Mouse (Mus musculus): ENCODE measurements around the gene Ginm1. TPM values are rescaled to one million over a fixed set of nuclear protein-coding genes. Genes with fewer than 3 reads are reported as not detected.

Ginm1 gene
- total and polyA plus RNA-seq, 2 experiments from 2014 or later: 22.2 to 67.9 TPM

- no peak for TF ChIP-seq CTCF (IDR thresholded peaks at IDR 0.05)
- WGBS: 97% methylated on average over 3 of the region's 3 CpGs
Measured at GRCm38 (mm10) chr10:7801258-7801657, 8.6 kb upstream of the Ginm1 start.

DNA sequence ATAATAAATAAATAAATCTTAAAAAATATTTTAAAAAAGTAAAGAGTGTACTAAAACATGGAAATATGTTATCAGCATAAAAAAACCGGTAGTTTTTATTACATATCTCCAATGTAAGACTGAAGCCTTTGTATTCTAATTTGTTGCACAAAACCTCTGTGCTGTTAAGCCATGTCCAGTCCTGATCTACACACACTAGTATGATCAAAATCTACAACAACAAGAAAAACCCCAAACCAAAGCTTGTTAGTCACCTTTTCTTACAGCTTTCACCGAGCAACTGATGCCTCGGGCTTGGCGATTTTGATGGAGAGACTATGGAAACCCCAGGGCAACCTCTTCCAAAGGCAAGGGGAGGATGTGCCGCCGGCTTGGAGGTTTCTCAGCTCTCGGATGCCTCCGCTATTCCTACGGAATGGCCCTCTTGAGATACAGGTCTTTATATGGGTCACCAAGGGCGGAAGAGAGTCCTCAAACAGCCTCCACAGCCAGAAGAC is 322 bp downstream of the Ginm1 start:
- DNase-seq (ENCODE audit: low spot score) (peak; percentile 15), ATAC-seq (ENCODE audit: low FRiP score) (peak; percentile 52)
- no peaks in the 10 kb centered on the region for H3K27me3 ChIP-seq (ENCODE audit: insufficient read depth, low read length)
- peak overlapping the region; percentile 75 for H3K4me3 ChIP-seq (ENCODE audit: low read depth, low read length)
- H3K4me1 ChIP-seq (ENCODE audit: insufficient read depth, low read length): peaks cover 5% of the 10 kb centered on the region
- TF ChIP-seq CTCF (IDR thresholded peaks at IDR 0.05): no peak
- under 1% methylated on average over 10 of the region's 10 CpGs for WGBS
- no peaks in the 10 kb centered on the region for H3K9me3 ChIP-seq (ENCODE audit: low read length)
- H3K9ac ChIP-seq (replicated peaks; ENCODE audit: low read length, poor library complexity, severe bottlenecking): peak overlapping the region; percentile 93
- peak overlapping the region; percentile 74 for H3K27ac ChIP-seq (ENCODE audit: low read depth, low read length)
- H3K4me2 ChIP-seq (ENCODE audit: low read depth, low read length, poor library complexity, severe bottlenecking): peak overlapping the region; percentile 80
- peaks cover 6% of the 10 kb centered on the region; the same call in 1 of the 2 replicates for H3K36me3 ChIP-seq (ENCODE audit: insufficient read depth, low read length)

More at GRCm38 (mm10) chr10:7801258-7801657, 8.6 kb upstream of the Ginm1 start:
- no peaks in the 10 kb centered on the region for H3K9me3 ChIP-seq (ENCODE audit: low read length)
- H3K4me3 ChIP-seq (ENCODE audit: low read depth, low read length): no peak overlapping the region
- ATAC-seq (ENCODE audit: low FRiP score) (no peak), DNase-seq (ENCODE audit: low spot score) (no peak)
- peaks cover 58% of the 10 kb centered on the region for H3K36me3 ChIP-seq (ENCODE audit: insufficient read depth, low read length)
- no peak overlapping the region for H3K9ac ChIP-seq (replicated peaks; ENCODE audit: low read length, poor library complexity, severe bottlenecking)
- H3K27me3 ChIP-seq (ENCODE audit: insufficient read depth, low read length): no peaks in the 10 kb centered on the region
- no peaks in the 10 kb centered on the region for H3K4me1 ChIP-seq (ENCODE audit: insufficient read depth, low read length)
- no peak overlapping the region for H3K27ac ChIP-seq (ENCODE audit: low read depth, low read length)
- H3K4me2 ChIP-seq (ENCODE audit: low read depth, low read length, poor library complexity, severe bottlenecking): no peak overlapping the region

DNA sequence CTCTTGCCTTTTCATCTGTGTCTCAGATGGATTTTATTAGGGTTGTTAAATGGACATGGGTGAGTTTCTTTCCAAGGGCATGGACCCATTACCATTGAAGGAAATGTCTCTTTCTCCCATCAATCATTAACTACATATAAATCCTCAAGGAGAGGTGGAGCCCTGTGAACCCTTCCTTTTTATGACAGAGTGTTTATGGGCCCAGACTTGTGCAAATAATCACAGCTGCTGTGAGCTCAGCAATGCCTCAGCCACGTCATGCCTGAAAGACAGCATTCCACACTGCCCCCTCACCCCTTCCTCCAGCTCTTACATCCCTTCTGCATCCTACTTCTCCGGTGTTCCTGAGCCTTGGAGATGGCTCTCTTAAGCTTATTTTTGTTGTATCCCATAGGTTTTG is 5.3 kb downstream of the Ginm1 start:
- Histone ChIP-seq H3K9ac (replicated peaks; ENCODE audit: low read length, poor library complexity, severe bottlenecking) (no peak overlapping the region), H3K36me3 (ENCODE audit: insufficient read depth, low read length) (no peaks in the 10 kb centered on the region), H3K4me3 (ENCODE audit: low read depth, low read length) (no peak overlapping the region), H3K4me2 (ENCODE audit: low read depth, low read length, poor library complexity, severe bottlenecking) (no peak overlapping the region), H3K4me1 (ENCODE audit: insufficient read depth, low read length) (no peaks in the 10 kb centered on the region), H3K27me3 (ENCODE audit: insufficient read depth, low read length) (no peaks in the 10 kb centered on the region), H3K27ac (ENCODE audit: low read depth, low read length) (no peak overlapping the region), H3K9me3 (ENCODE audit: low read length) (no peaks in the 10 kb centered on the region)
- TF ChIP-seq CTCF (IDR thresholded peaks at IDR 0.05): no peak
- 67% methylated on average over 2 of the region's 2 CpGs for WGBS
- no peak for DNase-seq (ENCODE audit: low spot score)
- ATAC-seq (ENCODE audit: low FRiP score): no peak

- Histone ChIP-seq H3K9me3 (ENCODE audit: low read length) (no peaks in the 10 kb centered on the region), H3K4me1 (ENCODE audit: insufficient read depth, low read length) (no peaks in the 10 kb centered on the region), H3K27me3 (ENCODE audit: insufficient read depth, low read length) (no peaks in the 10 kb centered on the region), H3K9ac (replicated peaks; ENCODE audit: low read length, poor library complexity, severe bottlenecking) (peak overlapping the region; percentile 97; the same call in 1 of the 2 replicates), H3K36me3 (ENCODE audit: insufficient read depth, low read length) (peaks cover 5% of the 10 kb centered on the region; the same call in 1 of the 2 replicates), H3K27ac (ENCODE audit: low read depth, low read length) (no peak overlapping the region; the same call in 1 of the 2 replicates), H3K4me3 (ENCODE audit: low read depth, low read length) (peak overlapping the region; percentile 97), H3K4me2 (ENCODE audit: low read depth, low read length, poor library complexity, severe bottlenecking) (peak overlapping the region; percentile 55)
- WGBS: 57% methylated on average over 3 of the region's 3 CpGs
- no peak; the same call in 1 of the 2 replicates for ATAC-seq (ENCODE audit: low FRiP score)
- TF ChIP-seq CTCF (IDR thresholded peaks at IDR 0.05): no peak
- DNase-seq (ENCODE audit: low spot score): no peak
Measured at GRCm38 (mm10) chr10:7781214-7781613, 11.4 kb downstream of the Ginm1 start.

DNA sequence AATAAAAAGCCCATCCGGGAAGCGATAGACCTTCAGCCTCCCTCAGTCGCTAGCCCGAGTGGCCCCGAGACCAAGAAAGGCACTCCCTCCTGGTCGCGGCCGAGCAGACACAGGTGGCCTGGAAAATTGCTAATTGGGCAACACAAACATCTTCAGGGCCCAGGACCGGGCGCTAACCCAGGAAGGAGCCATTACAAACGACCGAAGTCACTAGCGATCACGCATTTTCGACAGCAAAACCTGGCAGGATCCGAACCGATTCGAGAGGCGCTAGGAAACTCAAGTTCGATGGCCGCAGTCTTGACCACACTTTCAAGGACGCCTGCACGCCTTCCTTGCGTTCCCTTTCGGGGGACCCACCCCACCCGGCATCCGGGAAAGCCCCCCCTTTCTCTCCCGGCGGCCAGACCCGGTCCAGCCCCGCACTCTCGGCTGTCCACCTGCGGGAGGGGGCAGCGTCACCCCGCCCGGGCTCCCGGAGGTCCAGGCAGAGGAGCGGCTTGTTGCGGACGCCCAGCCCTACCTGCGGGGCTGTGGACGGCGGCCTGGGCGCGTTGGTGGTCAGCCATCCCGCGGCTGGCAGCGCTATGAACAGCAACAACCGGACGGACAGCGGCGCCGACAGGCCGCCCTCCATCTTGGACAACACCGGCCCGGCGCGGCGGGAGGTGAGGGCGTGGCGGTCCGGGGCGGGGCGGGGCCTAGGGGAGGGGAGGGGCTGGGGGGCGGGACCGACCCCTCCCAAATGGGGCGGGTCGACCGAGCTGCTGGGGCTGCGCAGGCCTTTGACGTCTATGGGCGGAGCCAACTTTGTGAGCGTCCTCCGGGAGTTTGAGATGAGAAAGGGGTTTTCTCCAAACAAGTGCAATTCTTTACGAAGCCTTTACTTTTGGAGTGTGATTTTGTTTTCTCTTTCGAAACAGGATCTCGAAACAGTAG is 12.1 kb downstream of the Ginm1 start:
- Histone ChIP-seq H3K4me2 (ENCODE audit: low read depth, low read length, poor library complexity, severe bottlenecking) (peak overlapping the region; percentile 55), H3K9me3 (ENCODE audit: low read length) (no peaks in the 10 kb centered on the region), H3K4me1 (ENCODE audit: insufficient read depth, low read length) (no peaks in the 10 kb centered on the region), H3K36me3 (ENCODE audit: insufficient read depth, low read length) (peaks cover 5% of the 10 kb centered on the region; the same call in 1 of the 2 replicates), H3K27me3 (ENCODE audit: insufficient read depth, low read length) (no peaks in the 10 kb centered on the region), H3K27ac (ENCODE audit: low read depth, low read length) (peak overlapping the region; percentile 72), H3K4me3 (ENCODE audit: low read depth, low read length) (peak overlapping the region; percentile 97), H3K9ac (replicated peaks; ENCODE audit: low read length, poor library complexity, severe bottlenecking) (peak overlapping the region; percentile 97)
- ATAC-seq (ENCODE audit: low FRiP score) (peak; percentile 91), DNase-seq (ENCODE audit: low spot score) (peak; percentile 92)
- no peak for TF ChIP-seq CTCF (IDR thresholded peaks at IDR 0.05)
- WGBS: under 1% methylated on average over 54 of the region's 77 CpGs
